26 mouse cellular contexts compared by ENCODE assay signal in genomic region chr3:104293869-104294268, GRCm38 (mm10).
DNase-seq lines count a peak whose midpoint lies in the region; ATAC-seq and TF ChIP-seq lines count a peak whose summit lies in the region.
"Had no signal": no experiment of that assay in that cellular context is flagged by ENCODE, and none has a peak within 500 bp of the region (broad histone marks: within the 10 kb centered on the region; RNA-seq: fewer than 3 reads in every experiment).

No protein-coding gene starts in this region.

- no peak for TF ChIP-seq POLR2A in olfactory bulb, adult 2 months (IDR thresholded peaks at IDR 0.05; ENCODE audit: insufficient read depth, low read depth, low read length)

- no peaks in the 10 kb centered on the region for H3K36me3 ChIP-seq in midbrain, embryonic 11.5 days (ENCODE audit: control insufficient read depth, insufficient read depth, low read length)
- H3K36me3 ChIP-seq in midbrain, embryonic 15.5 days (replicated peaks): no peaks in the 10 kb centered on the region
- H3K36me3 ChIP-seq: embryonic facial prominence, embryonic 12.5 days; embryonic facial prominence, embryonic 15.5 days; heart, embryonic 12.5 days; heart, embryonic 15.5 days; hindbrain, embryonic 10.5 days; hindbrain, embryonic 13.5 days had no signal

- ATAC-seq in midbrain, embryonic 11.5 days (ENCODE audit: low FRiP score): no peak
- ATAC-seq in midbrain, embryonic 15.5 days (replicated peaks): no peak
- no peak for ATAC-seq in megakaryocyte-erythroid progenitor cell, adult 5-6 weeks (replicated peaks; ENCODE audit: low FRiP score, low TSS enrichment, poor library complexity, severe bottlenecking)
- ATAC-seq: forebrain, embryonic 14.5 days; hindbrain, embryonic 16.5 days; Patski had no signal

- H3K4me3 ChIP-seq in midbrain, embryonic 11.5 days (ENCODE audit: low read depth, low read length): no peak overlapping the region
- H3K4me3 ChIP-seq in midbrain, embryonic 15.5 days: no peak overlapping the region
- H3K4me3 ChIP-seq in olfactory bulb, adult 2 months (ENCODE audit: insufficient read depth, low read depth, low read length): no peak overlapping the region
- H3K4me3 ChIP-seq: embryonic facial prominence, embryonic 12.5 days; embryonic facial prominence, embryonic 15.5 days; heart, embryonic 12.5 days; heart, embryonic 15.5 days; hindbrain, embryonic 10.5 days; hindbrain, embryonic 13.5 days had no signal

- H3K4me1 ChIP-seq in midbrain, embryonic 11.5 days (ENCODE audit: control insufficient read depth, insufficient read depth, low read length): peaks cover 10% of the 10 kb centered on the region
- H3K4me1 ChIP-seq in midbrain, embryonic 15.5 days: peaks cover 5% of the 10 kb centered on the region; the same call in 1 of the 2 replicates
- peaks cover 7% of the 10 kb centered on the region for H3K4me1 ChIP-seq in olfactory bulb, adult 2 months (ENCODE audit: control insufficient read depth, insufficient read depth, low read length)

- H3K9ac ChIP-seq in midbrain, embryonic 11.5 days (ENCODE audit: low read length): no peak overlapping the region
- H3K9ac ChIP-seq in midbrain, embryonic 15.5 days: no peak overlapping the region
- H3K9ac ChIP-seq: embryonic facial prominence, embryonic 12.5 days; embryonic facial prominence, embryonic 15.5 days; heart, embryonic 12.5 days; heart, embryonic 15.5 days; hindbrain, embryonic 13.5 days had no signal

- no peaks in the 10 kb centered on the region for H3K27me3 ChIP-seq in midbrain, embryonic 11.5 days (ENCODE audit: control insufficient read depth, insufficient read depth, low read length)
- no peaks in the 10 kb centered on the region for H3K27me3 ChIP-seq in midbrain, embryonic 15.5 days (replicated peaks)
- H3K27me3 ChIP-seq: embryonic facial prominence, embryonic 12.5 days; embryonic facial prominence, embryonic 15.5 days; heart, embryonic 12.5 days; heart, embryonic 15.5 days; hindbrain, embryonic 13.5 days; Patski had no signal

- 45% methylated on average over 3 of the region's 3 CpGs for WGBS in midbrain, embryonic 11.5 days
- 22% methylated on average over 3 of the region's 3 CpGs for WGBS in midbrain, embryonic 15.5 days
- 38% methylated on average over 3 of the region's 3 CpGs for WGBS in olfactory bulb, adult 2 months

- DNase-seq in cerebellum, postnatal 10 days: peak; percentile 19 to 23
- DNase-seq in cerebellum, adult 18-20 months: no peak
- peak; percentile 14 for DNase-seq in kidney, adult 9 months
- DNase-seq in kidney, adult 11 months: no peak
- DNase-seq in midbrain, embryonic 11.5 days (ENCODE audit: low spot score, missing footprints): peak; percentile 56
- DNase-seq: adrenal gland, postnatal 10 days; adrenal gland, postnatal 36 days; cerebellum, adult 11-12 months; cerebellum, adult 9-10 months; cerebellum, postnatal 25 days; gastrocnemius, postnatal 25 days; heart, adult 18-20 months; heart, postnatal 10 days; heart, postnatal 36 days had no signal

- no peak overlapping the region for H3K4me2 ChIP-seq in midbrain, embryonic 11.5 days
- H3K4me2 ChIP-seq in midbrain, embryonic 15.5 days: no peak overlapping the region
- H3K4me2 ChIP-seq: embryonic facial prominence, embryonic 12.5 days; embryonic facial prominence, embryonic 15.5 days; heart, embryonic 12.5 days; heart, embryonic 15.5 days; hindbrain, embryonic 13.5 days had no signal

- no peaks in the 10 kb centered on the region for H3K9me3 ChIP-seq in midbrain, embryonic 11.5 days (ENCODE audit: control insufficient read depth, low read length)
- H3K9me3 ChIP-seq in midbrain, embryonic 15.5 days: no peaks in the 10 kb centered on the region
- H3K9me3 ChIP-seq: embryonic facial prominence, embryonic 12.5 days; embryonic facial prominence, embryonic 15.5 days; heart, embryonic 12.5 days; heart, embryonic 15.5 days; hindbrain, embryonic 10.5 days; hindbrain, embryonic 13.5 days had no signal

- H3K27ac ChIP-seq in midbrain, embryonic 11.5 days (ENCODE audit: low read depth, low read length): no peak overlapping the region
- no peak overlapping the region for H3K27ac ChIP-seq in midbrain, embryonic 15.5 days
- H3K27ac ChIP-seq in olfactory bulb, adult 2 months (ENCODE audit: insufficient read depth, low read depth, low read length): peak overlapping the region; percentile 57; the same call in 1 of the 2 replicates
- H3K27ac ChIP-seq: embryonic facial prominence, embryonic 15.5 days; heart, embryonic 15.5 days; hindbrain, embryonic 10.5 days; hindbrain, embryonic 13.5 days had no signal

- no peak for TF ChIP-seq CTCF in olfactory bulb, adult 2 months (IDR thresholded peaks at IDR 0.05; ENCODE audit: insufficient read depth, low read depth, low read length)

Comparison
In these comparisons a context has a peak if more than half of its experiments do, and no peak if none do; other contexts are left out.
1. DNase-seq: peak in cerebellum, postnatal 10 days (2 of 2), kidney, adult 9 months (single experiment) and midbrain, embryonic 11.5 days (single experiment); none in cerebellum, adult 18-20 months (0 of 2) and kidney, adult 11 months (single experiment).